Mouse (Mus musculus) gastrocnemius, postnatal 4 days (tissue): ENCODE results near the gene Plekhg6. TPM values are rescaled to one million over a fixed set of nuclear protein-coding genes. Genes with fewer than 3 reads are reported as not detected.

Experiments
- DNase-seq, 2 experiments: peaks; one replicate each; pipeline ENCODE4 v3.0.0; 2021 to 2022; ENCODE audit warnings: low spot score in 2 of 2, mixed read lengths in 2 of 2
- total RNA-seq, 2 experiments: library from RNA; stranded (reverse); gene quantifications; 2 replicates each; pipeline ENCODE4 v1.2.3; 2021

Gene Plekhg6
- total RNA-seq, 2 experiments from 2014 or later, result 0.07 to 0.08 TPM

DNA sequence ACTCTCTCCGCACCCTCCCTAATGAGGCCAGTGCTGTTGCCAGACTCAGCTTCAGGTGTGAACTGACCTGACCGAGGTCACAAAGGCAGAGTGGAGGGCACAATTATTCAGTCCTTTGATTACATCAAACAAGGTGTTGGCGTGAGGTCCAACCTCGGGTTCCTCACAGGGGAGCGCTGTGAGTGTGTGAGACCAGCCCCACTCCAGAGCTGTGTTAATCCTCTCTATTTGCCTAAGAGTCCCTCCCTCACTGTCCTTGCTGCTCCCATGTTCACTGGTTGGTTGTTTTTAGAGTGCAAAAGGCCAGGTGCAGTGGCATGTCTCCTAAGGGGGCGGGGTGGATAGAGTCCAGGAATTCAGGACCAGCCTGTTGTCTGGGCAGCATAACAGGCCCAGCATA lies 5.5 kb upstream of the Plekhg6 start:
- no peak for DNase-seq

DNA sequence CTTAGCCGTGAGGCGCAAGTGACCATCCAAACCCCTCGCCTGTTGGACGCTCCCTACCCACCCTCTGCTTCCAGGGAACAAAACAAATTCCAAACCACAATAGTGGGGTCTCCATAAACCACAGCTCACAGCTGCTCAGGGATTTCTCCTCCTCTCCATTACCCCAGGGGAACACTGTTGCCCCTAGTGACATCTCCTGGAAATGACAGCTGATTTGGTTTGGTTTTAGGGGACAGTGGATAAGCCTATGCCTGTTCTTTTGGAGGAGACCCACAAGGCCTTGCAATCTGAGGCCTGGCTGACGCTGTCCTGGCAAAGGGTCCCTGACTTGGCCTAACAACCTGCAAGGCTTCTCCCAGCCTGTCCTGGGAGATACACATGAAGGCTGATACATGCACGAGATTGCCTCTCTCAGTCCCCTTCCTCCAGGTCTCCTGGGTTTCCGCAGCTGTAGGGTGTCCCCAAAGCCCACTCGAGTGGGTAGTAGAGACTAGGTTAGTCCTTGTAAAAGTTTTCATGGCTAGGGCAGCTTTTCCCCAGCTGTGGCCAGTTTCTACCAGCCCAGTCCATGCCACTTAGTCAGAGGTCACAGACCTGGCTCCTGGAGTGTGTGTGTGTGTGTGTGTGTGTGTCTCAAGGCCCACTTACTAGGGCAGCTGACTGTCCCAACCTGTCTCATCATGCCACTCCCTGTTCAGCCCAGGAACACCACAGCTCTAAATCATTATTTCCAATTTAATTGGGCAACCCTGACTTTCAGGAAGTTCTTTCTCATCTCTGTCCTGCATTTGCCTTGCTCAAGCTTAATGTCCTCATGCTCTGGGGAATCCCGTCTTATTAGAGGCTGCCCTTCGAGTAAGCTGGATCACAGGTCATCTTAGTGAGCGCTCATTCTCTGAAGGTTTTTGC lies 4.7 kb upstream of the Plekhg6 start:
- DNase-seq, result no peak

DNA sequence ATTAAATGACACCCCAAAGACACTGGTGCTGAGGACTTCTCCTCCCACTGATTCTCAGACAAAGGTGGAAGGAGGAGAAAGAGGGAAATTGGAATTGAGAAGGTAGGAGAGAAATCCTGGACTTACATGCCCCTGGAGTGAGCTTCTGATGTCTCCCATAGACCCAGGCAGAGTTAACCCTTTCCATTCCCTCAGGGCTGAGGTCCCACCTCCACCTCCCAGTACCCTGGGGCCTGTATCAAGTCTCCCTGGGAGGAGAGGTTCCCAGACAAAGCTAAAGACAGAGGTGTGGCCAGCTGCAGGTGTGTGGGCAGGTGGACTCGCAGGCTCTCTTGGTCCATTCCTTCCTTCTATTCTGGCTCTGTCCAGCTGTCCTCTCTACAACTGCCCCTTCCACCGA lies 1.4 kb upstream of the Plekhg6 start:
- no peak for DNase-seq

DNA sequence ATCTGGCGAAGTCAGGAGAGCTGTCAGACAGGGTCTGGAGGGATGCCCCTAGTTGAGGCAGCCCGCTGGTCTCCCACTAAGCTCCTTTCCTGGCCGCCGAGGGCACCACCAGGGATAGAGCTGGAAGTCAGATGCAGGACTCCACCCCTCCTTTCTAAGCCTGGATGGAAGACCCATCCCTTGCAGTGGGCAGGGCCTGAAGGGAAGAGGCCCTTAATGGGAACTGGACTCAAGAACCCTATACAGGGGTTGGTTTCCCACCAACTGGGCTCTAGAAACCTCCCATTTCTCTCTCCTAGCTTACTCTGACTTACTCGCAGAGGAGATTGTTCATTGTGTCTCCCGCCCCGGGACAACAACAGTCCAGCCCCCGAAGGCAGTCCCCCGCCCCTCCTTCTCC lies 812 bp downstream of the Plekhg6 start:
- DNase-seq, result no peak

DNA sequence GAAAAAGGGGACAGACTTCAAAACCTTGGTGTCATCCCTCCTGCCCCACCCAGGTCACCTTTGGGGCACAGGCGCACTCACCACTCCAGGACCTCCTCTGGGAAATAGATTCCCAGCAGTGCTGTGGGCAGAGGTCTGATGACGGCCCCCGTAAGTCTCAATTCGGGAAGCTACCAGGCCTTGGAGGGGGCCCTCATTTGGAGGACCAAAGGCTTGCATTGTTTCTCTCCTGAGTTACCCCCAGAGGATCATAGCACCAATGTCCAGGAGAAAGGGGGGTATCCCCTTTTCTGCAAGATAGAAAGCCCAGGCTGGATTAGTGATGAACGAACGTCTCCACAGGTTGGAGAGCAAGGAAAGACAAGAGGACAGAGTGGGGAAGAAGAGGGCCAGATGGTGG lies 2.0 kb downstream of the Plekhg6 start:
- DNase-seq, result peak in 1 of 2 experiments; percentile 8

DNA sequence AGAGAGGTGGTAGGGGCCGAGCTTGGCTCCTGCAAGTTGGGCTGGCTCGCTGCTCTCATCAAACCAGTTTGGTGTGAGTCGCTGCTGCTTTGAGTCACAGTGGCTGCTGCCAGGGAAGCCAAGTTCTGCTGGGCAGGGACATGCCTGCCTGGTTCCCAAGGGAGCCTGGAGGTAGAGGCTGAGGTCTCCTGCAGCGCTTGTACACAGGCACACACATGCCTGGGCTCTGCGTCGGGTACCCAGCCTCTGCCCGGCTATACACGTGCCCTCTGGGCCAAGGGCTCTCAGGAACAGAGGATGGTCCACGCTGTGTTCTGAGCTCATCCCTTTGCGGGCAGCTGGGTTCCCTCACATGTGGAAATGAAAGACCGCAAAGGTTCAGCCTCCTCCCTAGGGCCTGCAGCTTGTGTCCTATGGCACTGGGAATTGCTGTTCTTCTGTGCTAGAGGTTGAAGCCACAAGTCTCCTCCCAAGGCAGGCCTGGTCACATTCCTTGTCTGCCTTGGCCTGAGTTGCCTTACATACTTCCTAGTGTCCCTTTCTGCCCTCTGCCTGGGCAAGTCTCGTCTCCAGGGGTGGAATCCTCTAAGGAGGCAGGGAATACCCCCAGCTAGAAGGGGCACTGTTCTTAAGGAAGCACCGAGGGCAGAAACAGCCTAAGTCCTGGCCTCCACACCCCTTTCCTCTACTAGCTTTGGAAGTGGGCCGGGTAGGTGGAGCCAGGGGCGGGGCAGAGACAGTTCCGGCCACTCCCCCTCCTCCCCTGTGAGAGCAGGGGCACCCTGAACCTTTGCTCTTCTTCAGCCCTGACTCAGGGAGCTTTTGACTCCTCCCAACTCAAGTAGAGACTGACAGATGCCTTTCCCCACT lies 2.8 kb downstream of the Plekhg6 start:
- peak in 1 of 2 experiments; percentile 37 for DNase-seq

DNA sequence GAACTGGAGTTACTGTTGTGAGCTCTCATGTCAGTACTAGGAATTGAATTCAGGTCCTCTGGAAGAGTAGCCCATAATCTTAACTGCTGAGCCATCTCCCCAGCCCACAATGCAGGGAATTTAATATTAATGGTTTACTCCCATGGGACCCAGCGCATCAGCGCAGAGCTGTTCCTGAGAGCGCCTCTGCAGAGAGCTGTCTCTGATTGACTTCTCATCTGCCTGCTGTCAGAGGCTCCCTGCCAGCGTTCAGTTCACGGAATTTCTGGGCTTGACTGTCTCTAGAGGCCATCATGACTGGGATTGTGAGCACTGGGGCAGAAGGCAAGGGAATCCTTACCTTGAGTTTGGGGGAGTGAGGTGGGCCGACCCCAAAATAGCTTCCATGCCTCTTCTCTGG lies 3.6 kb downstream of the Plekhg6 start:
- DNase-seq, result no peak

DNA sequence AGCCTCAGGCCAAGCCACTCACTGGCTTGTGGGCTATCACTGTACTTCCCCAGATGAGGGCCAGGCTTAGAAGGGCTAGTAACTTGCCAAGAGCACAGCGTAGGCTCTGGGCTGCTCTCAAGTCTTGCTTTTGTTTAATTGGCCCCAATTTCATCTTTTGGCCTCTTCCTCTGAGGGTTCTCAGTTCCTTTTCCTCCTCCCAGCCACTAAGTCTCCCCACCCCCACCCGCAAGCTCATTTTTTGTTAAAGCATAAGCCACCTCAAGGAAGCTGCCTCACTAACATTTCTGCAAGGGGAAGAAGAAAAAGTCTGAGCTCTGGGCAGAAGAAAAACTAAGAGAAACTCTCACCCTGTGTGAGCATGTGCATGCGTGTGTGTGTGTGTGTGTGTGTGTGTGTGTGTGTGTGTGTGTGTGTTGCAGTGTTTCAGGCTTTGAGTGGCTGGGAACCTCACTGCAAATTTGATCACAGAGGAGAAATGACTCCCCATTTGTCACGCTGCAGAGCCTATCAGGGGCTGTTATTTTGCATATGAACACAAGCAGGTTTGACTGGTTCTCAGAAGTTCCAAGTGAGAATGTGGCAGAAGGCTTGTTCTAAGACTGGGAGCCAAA lies 12.7 kb downstream of the Plekhg6 start:
- DNase-seq, result peak in 1 of 2 experiments; percentile 8

DNA sequence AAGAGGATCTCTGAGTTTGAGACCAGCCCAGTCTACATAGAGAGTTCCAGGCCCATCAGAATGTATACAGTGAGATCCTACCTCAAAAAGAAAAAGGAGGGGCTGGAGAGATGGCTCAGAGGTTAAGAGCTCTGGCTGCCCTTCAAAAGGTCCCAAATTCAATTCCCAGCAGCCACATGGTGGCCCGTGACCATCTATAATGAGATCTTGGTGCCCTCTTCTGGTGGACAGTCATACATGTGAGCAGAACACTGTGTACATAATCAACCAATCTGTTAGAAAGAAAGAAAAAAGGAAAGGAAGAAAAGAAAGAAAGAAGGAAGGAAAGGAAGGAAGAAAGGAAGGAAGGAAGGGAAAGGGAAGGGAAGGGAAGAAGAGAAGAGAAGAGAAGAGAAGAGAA lies 14.5 kb downstream of the Plekhg6 start:
- DNase-seq, result no peak

DNA sequence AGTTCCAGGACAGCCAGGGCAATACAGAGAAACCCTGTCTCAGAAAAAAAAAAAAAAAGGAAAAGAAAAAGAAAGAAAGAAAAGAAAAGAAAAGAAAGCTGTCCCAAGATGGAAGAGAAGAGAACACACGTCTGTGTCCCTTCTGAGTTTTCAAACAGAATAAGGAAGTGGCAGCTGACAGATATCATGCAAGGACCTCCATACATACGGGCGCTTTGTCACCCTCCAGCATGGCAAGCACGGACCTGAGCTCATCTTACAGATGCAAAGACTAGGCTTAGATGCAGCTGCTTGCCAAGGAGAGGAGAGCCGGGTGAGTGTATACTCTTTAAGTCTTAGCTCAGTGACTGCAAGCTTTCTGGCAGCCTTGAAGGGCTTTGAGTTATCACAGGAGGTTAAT lies 15.1 kb downstream of the Plekhg6 start:
- DNase-seq, result no peak

DNA sequence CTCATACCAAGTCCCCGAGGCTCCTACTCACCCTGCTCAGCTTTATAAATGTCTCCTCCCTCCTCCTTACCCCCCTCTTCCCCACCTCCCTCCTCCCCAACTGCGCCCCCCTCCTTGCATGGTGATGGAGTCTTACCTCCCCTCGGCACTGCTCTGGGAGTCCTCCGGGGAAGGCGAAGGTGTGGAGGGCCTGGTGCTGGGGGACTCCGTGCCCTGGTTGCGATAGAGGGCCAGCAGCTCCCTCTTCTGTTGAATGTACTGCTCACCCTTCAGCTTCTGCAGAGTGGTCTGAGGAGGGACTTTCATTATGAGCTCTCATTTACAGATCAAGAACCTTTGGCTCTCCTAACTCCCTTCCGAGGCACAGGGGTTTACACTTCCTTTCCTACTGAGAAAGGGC lies 16.1 kb downstream of the Plekhg6 start:
- DNase-seq, result peak in 1 of 2 experiments; percentile 16

DNA sequence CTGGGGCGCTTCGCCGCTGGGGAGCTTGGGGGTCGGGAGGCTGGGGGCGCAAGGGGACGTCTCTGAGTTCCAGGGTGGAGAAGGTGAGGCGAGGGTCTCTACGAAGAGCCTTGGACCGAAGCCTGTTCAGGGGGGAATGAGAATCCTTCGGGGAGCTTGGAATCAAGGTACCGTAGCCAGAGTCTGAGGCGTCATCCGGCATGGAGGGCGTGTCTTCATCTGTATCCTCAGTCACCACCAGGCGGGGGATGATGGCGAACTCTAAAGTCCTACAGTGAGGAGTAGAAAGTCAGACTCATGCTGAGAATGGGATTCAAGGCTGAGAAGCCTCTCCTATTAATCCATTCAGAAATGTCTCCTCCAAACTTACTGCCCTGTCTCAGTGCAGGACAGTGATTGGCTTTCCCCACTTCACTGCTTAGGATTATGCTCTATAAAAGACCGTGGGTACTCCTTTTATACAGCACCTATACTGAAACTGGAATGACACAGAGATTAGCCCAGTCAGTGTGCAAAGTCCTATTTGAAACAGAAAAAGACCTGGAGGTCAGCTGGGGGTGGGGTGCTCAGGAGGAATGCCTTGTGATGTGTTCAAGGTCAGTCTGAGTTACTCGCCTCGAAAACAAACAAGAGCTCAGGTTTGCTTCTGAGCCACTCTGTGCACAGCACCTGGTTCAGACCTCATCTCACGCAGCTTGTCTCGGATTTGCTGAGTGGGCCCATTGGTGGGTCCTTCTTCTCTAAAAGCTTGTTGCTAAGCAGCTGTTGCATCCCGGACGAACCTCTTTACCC lies 16.9 kb downstream of the Plekhg6 start:
- DNase-seq, result no peak

DNA sequence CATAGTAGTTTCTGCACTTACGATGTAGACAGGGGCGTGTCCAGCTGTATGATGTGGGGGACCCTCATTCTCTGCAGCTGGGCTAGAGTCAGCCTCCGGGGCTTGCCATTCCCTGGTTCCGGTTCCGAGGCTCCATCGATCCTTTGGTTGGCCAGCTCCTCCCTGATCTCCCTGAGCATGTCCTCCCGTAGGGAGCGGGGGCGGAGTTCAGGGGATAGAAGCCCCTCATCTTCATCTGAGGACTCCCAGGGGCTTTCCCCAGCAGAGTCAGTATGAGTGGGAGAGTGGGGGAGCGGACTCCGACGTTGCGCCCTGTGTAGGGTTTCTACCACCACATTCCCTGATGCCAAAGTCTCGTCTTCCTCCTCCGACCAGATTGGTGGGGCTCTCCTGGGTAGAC lies 17.6 kb downstream of the Plekhg6 start:
- no peak for DNase-seq

DNA sequence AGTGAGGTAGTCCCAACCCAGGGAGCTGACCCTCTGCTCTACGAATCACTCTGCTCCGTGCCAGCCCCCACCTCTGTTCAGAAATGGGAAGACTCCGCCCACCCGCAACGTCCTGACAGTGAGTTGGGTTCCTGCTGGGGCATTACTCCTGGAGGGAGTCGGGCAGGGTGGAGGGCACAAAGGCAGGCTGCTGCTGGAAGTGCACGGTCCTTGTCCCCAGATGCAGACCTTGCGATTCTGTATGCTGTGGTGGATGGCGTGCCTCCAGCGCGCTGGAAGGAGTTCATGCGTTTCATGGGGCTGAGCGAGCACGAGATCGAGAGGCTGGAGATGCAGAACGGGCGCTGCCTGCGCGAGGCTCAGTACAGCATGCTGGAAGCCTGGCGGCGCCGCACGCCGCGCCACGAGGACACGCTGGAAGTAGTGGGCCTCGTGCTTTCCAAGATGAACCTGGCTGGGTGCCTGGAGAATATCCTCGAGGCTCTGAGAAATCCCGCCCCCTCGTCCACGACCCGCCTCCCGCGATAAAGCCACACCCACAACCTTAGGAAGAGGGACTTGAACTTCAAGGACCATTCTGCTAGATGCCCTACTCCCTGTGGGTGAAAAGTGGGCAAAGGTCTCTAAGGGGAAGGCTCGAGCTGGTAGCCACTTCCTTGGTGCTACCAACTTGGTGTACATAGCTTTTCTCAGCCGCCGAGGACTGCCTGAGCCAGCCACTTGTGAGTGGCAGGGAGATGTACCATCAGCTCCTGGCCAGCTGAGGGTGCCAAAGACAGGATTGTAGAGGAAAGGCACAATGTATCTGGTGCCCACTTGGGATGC lies 18.9 kb downstream of the Plekhg6 start:
- peak; percentile 49 to 64 for DNase-seq

DNA sequence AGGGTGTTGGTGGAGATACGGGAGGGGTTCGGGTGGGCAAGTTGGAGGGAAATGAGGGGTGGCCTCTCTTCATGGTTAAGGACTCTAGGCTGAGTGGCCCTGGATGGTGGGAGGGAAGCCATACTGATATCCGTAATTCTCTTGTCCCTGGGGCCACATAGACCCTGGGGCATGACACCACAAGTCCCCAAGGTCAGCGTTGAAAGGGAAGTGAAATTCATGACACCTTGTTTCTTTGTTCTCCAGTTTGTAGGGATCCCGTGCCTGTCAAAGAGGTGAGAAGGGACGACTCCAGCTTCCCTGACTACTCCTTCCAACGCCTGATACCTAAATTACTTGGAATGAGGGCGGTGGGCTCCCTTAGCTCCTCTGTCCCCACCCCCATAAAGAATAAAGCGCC lies 19.7 kb downstream of the Plekhg6 start:
- DNase-seq, result no peak

DNA sequence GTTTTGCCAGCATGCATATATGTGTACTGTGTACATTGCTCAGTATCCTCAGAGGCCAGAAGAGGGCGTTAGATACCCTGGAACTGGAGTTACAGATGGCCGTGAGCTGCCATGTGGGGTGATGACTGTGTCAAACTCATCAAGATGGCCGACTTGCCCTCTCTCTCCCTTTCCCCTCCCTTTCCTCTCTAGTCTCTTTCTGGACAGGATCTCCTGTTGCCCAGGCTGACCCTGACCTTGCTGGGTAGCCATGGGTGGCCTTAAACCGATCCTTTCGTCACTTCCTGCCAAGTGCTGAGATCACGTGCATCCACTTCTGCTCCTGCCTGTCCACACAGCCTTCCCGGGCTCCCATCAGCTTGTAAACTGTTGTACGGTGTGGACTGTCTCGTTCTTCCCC lies 20.6 kb downstream of the Plekhg6 start:
- no peak for DNase-seq

DNA sequence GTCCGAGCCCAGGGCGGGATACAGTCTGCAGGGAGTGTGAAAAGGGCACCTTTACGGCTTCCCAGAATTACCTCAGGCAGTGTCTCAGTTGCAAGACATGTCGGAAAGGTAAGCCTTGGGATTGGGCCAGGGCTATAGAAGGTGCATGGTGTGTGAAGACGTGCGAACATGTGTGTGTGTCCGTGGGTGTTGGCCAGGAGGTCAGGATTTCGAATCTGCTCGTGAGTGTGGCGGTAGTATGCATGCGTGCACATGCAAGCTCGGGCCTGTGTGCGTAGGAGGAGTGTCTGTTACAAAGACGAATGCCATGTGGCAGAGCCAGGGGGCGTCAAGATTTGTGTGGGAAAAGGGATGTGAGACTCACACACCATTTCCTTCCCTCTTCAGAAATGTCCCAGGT lies 23.3 kb downstream of the Plekhg6 start:
- no peak for DNase-seq

DNA sequence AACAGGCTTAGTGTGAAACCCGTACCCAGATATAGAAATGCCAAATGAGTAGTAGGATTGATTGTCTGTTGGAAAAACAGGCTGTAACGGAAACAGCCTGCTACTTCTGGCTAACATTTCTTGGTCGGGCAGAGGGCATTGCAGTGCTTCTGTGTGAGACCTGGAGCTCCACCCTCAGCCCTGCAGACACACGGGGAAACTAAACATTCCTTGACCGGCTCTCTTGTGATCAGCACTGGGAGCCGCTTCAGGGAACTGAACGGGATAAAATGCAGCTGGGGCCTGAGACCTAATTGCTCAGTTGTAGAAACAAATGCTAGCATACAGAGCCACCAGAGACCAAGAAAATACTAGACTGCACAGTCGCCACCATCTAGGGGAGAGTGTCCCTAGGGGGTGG lies 24.3 kb downstream of the Plekhg6 start:
- DNase-seq, result no peak

DNA sequence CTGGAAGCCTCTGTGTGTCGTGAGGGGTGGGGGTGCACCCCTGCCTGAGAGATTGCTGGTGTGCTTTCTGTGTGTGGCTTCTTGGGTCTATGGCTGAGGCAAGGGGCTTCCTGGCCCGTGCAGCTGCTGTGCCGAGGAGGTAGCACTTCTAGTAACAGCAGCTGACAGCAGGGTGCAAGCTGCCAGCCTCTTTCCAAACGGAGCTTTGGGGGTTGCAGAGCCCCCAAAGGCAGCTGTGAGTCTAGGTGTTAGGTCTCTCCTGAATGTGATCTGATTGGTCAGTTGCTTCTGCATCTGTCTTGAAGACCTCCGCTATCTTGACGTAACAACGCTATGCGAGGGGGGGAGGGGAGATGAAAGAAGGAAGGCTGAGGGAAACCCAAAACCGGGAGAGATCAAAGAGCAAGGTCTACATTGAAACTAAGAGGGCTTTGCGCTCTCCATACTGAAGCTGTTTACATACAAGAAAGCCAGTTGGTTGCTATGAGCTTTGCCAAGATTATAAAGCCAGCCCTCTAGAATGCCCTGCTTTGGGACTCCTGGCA lies 25.3 kb downstream of the Plekhg6 start:
- no peak for DNase-seq
